Mouse (Mus musculus) liver, adult (tissue): ENCODE measurements around the gene Sema7a.

ENCODE experiments used
- GATA4 ChIP-seq: IDR thresholded peaks from 2 replicates; pipeline ENCODE4 v1.6.1; 2014; ENCODE audit warnings: mild to moderate bottlenecking, low read length; ENCODE audit not compliant: insufficient replicate concordance

Sema7a gene

DNA sequence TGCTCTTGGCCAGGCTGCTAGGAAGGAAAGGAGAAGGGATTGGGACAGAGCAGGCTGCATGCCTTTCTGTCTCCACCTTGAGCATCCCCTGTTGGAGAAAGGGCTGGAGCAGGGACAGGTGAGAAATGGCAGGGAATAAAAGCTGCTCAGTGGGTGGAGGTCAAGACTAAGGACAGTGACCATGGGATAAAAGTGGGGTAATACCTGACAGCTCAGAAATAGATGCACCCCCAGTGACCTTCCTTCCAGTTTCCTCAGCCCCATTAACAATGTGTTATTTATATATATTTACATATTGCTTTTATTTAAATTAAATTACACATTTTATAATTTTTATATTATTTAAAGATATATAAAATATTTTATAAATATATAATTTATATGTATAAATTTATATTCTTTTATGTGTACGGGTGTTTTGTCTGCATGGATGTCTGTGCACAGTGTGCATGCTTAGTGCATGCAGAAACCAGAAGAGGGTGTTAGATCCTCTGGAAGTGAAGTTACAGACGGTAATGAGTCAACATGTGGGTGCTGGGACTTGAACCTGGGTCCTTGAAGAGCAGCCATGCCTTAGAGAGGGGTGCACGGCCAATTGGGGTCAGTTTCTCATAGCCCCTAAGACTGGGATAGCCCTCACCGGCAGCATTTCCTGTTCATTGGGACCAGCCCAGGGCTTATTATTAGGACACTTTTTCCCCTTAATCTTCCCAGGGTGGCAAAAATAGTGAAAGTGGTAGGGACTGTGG is 23.5 kb downstream of the Sema7a start:
- TF ChIP-seq GATA4 = no peak

DNA sequence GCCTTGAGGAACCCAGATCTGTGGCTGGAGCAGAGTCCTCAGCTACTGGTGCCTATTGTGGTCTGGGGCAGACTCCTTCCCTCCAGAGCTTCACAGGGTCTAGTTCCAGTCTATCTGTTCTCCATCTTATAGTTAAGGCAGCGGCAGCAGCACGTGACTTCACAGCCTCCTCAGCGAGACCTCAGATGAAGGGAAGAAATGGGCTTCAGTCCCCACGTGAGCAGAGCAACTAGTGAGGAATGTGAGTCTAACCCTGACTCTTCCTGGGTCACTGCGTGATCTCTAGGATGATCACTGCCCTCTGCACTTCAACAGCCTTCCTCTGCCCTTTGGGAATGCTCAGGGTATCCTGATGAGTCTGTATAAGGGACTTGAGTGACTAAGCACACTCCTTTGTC is 24.1 kb downstream of the Sema7a start:
- TF ChIP-seq GATA4 = no peak

DNA sequence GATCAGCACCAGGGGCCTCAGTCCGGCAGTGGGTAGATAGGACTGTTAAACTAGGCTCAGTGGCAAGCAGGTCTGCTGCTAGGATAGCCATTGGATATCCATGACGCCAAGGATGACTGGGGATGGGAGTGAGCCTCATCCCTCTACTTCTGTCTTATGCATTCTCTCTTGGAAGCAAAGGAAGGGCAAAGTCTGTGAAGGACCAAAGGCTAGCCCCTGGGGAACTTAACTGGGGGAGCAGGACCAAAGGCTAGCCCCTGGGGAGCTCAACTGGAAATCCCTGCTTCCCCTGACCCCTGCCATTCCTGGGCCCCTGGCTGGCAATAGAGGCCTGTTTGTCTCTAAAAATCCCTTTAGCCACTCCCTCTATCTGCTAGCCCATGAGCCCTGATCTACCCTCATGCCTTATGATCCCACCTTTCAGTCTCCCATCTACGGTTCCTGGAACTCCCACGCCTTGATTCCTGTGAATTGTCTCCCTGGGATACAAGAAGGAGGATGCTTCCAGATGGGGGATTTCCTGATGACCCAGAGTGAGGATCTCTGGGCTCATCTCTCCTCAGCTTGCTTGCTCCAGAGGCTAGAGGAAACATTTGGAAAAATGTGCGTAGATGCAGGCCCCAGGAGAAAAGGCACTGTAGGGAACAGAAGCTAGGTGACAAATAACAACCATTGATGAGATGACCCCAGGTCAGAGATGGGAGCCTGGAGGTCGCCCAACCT is 24.8 kb downstream of the Sema7a start:
- TF ChIP-seq GATA4 = no peak

DNA sequence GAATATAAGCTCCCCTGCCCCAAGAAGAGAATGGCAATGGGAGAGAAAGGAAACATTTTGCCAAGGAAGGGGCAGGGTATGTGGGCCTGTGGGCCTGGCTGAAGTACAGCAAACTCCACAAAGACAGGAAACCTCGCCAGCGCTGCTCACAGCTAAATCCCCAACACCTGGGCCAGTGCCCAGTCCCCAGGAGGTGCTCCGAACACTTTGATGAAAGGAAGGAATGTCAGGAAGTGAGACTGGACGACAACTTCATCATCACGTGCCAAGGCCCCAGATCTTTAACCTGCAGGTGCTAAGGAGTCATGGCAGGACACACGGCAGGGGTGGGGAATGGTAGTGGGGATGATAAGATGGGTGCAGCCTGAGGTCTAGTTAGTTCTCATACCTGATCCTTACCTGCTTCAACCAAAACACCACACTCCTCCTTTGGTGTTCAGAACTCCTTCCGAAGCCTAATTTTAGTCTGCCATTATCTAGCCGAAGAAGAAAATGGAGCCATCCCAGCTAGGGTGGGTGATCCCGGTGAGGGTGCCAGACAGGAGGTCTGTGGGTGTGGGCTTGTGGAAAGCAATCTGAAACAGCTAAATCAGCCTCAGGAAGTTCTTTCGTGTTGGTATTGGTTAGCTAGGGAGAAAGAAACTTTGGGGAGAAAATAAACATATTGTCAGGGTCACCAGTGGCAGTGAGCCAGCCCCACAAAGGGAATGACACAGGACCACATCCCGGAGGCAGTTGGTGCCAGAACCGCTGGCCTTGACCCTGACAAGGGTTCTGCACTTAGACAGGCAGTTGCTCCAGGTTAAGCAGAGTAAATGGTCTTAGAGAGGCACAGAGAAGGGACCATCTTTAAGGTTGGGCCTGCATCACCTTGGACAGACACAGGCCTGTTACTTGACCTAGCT is 25.6 kb downstream of the Sema7a start:
- TF ChIP-seq GATA4 = no peak

DNA sequence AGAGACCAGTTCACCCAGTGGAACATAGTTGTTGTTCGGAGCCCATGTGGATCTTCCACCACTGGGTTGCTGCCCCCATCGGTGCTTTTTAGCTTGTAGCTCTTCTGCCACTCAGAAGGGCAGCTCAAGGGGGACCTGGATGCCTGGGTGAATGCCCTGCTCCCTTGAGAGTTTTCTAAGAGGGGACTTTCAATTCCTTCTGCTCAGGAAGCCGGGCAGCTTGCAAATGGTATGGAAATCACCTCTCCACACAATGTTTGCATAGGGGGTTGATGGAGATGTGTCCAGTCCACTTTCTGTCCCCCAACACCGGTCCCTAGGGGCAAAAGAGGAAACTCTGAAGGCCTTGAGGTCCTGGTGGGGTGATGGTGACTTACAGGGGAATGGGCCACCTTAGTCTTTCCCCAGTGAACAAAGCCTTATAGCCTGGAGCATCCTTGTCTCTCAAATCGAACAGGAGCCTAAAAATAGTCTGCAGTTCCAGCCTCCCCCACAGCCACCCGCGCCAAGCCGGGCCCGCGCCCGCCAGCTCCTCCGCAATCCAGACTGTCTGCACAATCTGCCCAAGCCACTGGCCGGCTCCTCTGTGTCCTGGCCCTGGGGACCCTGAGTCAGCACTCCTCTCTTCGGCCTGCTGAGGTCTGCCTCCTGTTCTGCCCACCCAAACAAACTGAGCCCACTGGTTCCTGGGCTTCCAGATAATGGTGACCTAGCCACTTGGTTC is 27.5 kb downstream of the Sema7a start:
- TF ChIP-seq GATA4 = no peak

DNA sequence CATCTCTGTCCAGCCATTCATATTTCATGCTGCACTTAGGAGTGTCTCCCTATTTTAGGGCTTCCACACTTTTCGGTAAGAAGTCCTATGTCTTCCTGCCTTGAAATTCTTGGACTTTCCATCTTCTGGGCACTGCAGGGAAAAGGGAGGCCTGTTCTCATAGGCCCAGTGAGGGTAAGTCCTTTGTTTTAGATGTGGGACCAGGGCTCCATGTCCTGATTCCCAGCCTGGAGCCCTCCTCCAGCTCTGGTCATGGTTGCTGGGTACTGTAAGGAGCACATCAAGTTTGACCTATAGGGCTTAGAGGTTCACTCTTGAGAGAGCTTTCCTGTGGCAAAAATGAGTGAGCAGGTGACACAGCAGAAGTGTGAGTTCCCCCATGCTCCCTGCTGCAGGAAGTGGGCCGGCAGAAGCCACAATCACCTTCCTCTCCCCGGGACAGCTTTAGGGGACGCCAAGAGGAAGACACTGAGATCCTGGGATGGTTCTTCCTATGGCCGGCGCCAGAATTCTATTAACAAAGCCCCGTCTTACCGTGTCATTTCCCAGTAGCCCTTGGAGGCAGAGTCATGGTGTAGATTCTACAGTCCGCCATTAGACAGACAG is 28.4 kb downstream of the Sema7a start:
- TF ChIP-seq GATA4 = no peak

DNA sequence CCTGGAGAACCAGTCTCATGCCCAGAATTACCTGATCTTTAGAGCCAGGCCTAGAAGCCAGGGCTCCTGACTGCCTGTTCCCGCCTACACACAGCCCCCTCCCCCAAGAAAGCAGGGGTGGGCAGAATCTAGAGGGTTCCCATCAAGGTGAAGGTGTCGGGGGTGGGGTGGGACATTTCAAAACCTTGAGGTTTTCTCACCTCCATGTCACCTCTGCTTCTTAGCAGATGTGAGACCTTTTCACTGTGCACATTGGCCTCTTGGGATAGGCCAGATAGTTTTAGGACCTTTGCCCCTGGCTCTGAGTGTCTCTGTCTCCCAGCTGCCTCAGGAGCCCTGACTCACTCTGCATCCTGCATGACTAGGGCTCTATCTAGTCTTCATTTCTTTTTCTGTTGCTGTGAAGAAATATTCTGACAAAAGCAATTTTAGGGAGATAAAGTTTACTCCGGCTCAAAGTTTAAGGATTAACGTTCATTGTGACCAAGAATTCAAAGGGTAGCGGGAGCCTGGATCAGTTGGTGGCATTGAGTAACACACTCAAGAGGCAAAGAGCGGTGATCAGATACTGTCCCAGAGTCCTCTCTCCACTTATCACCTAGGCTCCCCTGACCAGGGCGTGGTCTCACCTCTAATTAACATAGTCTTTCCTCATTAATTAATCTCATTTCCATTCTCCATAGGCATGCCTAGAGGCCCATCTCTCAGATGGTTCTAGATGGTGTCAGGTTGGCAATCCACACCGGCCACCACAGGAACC is 29.1 kb downstream of the Sema7a start:
- TF ChIP-seq GATA4 = no peak

DNA sequence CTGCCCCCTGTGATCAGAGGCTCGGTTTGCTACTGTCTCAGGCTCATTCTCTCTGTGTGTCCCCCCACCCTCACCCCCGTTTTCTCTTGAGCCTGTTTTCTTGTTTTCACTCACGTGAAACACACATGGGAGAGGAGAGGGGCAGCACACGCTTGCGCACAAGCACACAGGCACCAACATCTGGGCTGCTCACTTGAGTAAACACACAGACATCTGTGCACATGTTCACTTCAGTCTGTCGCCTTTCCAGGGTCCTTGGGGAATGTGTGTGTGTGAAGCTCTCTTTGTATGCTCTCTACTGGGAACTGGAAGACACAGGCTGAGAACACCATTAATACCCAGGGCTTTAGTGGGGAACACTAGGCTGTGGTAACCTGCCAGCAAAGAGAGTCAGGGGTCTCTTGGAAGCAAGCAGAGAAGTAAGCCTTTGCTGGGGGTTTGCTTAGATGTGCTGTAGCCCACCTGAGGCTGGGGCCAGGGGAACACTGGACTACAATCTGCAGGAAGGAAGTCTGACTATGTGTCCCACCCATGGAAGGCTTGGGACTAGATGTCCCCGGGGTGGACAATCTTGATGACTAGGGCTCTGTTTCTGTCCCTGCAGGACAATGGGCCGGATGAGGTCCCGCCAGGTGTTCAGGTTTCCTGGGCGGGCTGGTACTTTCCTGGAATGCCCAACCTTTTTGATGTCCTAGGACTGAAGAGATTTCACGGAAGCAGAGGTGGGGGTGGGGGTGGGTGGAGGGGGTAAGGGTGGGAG is 30.0 kb downstream of the Sema7a start:
- TF ChIP-seq GATA4 = no peak

DNA sequence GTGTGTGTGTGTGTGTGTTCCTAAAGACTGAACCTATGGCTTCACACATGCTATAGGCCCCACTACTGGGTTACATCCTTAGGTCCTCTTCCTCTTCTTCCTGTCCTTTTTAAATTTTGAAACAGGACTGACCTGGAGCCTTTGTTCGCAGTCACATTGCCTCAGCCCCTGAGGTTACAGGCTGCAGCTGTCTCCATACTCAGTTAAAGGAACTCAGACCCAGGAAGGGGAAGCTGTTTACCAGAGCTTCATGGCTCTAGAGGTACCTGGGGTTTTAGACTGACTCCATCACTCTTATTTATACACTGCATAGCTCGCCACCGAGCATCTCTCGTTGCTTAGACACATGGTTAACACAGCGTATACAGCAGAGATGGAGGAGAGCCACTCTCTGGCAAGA is 31.5 kb downstream of the Sema7a start:
- no peak for TF ChIP-seq GATA4

DNA sequence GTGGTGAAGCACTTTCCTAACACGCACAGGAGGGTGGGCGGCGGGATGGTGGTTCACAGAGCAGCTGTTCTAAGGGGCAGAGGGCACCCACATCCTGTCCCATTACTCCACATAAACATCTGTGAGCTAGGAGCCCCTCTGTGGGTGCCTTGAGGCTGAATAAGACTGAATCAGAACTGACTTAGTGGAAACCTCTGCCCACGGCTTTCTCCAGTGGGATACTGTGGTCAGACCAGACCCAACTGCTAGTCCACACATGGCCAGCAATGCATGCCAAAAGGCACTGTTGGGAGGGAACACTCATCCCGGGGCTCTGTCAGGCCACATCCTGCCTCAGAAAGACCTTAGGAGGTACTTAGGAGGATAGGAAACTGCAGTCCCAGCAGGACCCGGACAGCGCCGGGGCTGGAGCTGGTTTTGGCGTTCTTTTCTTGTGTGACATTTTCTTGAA is 32.3 kb downstream of the Sema7a start:
- TF ChIP-seq GATA4 = no peak

DNA sequence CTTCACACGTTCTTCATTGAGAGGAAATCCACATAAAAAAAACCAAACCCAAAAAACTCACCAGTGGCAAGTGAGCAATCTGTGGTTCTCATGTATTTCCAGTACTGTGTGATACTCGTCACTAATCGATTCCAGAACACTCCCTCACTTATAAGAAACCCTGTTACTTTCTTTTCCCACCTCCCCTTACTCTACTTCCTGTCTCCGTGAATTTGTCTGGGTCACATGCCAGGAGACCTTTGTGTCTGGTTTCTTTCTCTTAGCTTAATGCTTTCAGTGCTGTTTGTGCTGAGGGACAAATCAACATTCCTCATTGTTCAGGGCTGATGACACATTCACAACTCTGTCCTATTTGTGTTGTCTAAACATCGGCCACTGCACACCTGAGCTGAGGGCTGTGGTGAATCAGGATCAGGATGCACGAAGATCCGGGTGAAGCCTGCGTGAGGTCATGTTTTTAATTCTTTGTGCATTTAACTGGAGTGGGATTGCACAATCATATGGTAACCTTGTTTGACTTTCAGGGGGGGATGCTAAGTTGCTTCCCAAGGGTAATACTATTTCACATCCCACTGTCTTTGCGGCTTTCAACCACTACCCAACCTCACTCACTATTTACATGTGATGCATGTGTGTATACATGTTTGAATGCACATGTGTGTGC is 33.0 kb downstream of the Sema7a start:
- TF ChIP-seq GATA4 = no peak

DNA sequence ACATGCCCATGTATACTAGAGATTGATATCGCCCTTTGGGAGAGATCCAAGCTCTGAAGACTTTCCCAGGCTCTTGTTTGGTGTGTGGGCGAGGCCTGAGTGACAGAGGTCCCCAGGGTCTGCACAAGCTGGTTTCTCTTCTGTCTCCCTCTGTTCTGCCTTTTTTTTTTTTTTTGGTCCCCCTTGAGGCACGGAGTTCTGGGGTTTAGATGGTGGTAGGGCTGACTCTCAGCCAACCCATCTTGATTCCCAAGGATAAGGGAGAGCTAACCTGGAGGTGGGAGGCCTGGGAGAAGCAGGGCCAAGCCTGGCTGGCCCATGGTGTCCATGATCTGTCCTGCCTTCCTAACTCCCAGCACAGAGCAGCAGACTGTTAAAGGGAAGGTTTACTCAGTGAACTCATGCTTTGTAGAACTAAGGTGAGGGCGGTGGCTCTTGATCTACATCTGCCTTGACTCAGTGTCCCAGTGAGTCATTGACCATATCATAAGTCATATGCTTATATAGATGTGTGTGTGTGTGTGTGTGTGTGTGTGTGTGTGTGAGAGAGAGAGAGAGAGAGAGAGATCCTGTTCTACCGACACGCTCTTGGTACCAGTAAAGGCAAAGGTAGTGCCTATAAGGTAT is 33.6 kb downstream of the Sema7a start:
- TF ChIP-seq GATA4 = no peak
